Mouse (Mus musculus) thymus, adult 2 months (tissue): ENCODE results near the gene Cyp2c70.

ENCODE experiments used
- CTCF ChIP-seq: fragments of 200-500 bp; IDR thresholded peaks from 2 replicates; pipeline ENCODE4 v1.5.1; 2012; ENCODE audit warnings: mild to moderate bottlenecking, control low read depth, low read length, moderate library complexity, borderline replicate concordance; ENCODE audit not compliant: control insufficient read depth, poor library complexity, insufficient read depth; ENCODE audit errors: extremely low read depth
- POLR2A ChIP-seq: fragments of 200-500 bp; IDR thresholded peaks from 2 replicates; pipeline ENCODE4 v1.6.1; 2012; ENCODE audit warnings: mild to moderate bottlenecking, low read length, control low read depth, moderate library complexity; ENCODE audit not compliant: control insufficient read depth, poor library complexity, insufficient read depth; ENCODE audit errors: extremely low read depth

DNA sequence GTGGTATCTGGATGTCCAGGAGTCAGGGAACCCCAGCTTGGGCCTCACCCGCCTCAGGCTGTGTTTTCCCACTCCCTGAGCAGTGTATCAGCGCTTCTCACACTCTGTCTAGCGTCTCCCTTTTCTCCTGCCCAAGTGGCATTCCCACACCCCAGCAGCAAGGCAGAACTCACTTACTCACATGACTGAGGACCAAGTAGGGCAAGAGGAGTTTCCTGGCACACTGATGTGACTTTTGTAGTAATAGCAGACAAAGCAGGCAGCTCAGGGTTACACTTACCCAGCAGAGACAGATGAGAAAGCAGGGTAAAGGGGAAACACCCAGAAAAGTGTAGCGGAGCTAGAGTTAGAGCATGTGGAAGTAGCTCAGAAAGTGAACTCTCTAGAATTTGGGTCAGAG is 8.8 kb downstream of the Cyp2c70 start:
- TF ChIP-seq POLR2A (no peak), CTCF (no peak)
